Mouse (Mus musculus) right cerebral cortex, postnatal 4 days (tissue): ENCODE measurements at regions not wholly inside any gene's neighbourhood (a gene's known extent, or its start where the extent isn't known, plus 50 kb on each side); places are given as distances from the start of the nearest gene placed in this dataset.

Experiments used
- DNase-seq: peaks from one replicate; pipeline ENCODE4 v3.0.0-alpha.2; 2022

DNA sequence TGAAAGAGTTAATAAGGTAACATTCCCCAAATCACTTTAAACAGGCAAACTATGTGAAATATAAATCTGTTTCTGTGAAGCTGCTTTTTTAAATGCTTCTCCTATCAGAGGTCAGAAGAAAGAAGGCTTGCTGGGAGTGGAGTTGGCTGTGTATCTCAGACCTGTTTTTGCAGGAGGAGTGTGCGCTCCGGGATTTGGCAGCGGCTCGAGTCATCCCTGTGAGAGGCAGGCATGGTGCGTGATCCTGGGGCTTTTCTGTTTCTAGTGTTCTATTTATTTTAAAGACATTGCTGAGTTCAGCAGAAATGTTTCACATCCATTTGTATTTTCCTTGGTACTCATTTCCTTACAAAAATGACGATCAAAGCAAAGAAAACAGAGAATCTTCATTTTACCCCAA, 91.0 kb upstream of the Gjb6 start:
- peak; percentile 8 for DNase-seq

DNA sequence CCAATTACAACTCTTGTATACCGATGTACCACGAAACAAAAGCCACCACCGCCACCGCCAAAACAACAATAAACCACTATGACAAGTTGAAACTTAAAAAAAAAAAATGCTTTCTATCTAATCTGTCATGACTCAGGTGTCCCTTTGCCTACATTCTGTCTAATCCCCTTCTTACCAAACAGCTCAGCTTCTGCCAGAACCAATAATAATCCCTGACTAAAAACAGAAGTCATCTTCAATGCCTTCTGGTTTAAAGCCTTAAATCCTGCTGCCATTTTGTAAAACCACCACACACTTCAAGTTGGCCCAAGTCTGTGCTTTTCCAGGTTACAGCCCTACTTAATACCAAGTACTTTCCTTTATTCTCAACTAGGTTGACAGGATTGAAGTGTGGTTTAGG, 86.9 kb upstream of the Gjb6 start:
- no peak for DNase-seq

DNA sequence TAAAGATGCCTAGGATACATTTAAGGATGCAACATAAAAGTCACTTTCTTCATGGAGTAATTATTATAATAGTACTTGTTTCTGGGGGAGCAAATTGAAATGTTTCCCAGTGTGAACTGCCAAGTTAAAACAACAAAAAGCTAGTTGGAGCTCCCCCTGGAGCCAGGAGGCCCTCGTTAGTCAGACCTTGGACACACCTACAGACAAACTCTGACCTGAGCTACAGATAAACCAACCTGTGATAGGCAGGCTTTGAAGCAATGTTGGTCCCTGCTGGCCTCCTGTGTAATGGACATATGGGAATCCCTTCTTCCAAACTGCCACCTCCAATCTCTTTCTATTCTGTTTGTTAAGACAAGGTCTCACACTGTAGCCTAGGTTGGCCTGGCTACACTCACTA, 86.2 kb upstream of the Gjb6 start:
- DNase-seq, result no peak

DNA sequence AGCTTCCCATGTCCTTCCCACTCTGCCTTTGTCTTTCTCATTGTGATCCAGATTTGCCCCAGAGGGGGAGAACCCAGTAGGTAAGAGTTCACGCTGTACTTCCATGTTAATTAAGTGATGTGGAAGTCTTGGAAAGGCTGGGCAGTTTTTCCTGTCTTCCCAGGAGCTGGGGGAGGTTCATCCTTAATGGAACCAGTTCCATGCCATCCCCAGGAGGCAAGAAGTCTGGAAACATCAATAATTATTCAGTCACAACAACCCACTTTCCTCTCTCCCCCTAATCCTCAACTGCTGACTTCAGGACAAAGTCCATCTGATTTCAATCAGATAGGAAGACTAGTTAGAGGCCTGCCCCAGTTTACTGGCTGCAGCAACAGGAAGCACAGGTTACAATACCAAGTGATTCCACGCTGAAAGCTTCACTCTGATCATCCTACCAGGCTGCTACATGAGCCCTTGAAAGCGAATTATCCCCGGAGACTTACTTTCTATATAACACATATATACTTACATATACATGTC, 85.7 kb upstream of the Gjb6 start:
- DNase-seq, result no peak

DNA sequence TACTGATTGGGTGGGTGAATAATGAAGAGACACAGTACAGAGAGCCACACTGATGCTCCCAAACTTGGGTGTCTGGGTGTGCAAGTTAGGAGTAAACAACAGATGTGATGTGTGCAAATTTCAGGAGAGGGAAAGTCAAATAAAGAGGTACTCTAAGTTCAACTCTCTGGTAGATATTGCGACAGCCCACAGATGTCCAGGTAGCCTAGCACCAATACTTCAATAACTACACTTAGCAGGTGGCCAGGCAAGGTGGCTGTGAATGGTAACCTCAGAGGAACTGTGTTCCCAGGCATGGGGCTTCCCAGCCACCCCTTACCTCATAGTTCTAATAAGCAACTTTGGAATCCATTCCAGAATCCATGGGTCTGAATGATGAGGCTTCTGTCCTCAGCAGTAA, 54.4 kb upstream of the Gjb6 start:
- DNase-seq, result no peak
